ENCODE assay signal across 7 mouse cellular contexts in genomic region chr14:40956252-40957146, GRCm38 (mm10). TPM values are rescaled to one million over a fixed set of nuclear protein-coding genes. Genes with fewer than 3 reads are reported as not detected.
DNase-seq lines count a peak whose midpoint lies in the region; ATAC-seq and TF ChIP-seq lines count a peak whose summit lies in the region.

No protein-coding gene starts in this region.

- 17% methylated on average over 13 of the region's 13 CpGs for WGBS in bone marrow, adult 2 months
- 17% methylated on average over 13 of the region's 13 CpGs for WGBS in forebrain, embryonic 12.5 days
- 21% methylated on average over 13 of the region's 13 CpGs for WGBS in hindbrain, embryonic 11.5 days

- no peaks in the 10 kb centered on the region for H3K36me3 ChIP-seq in forebrain, embryonic 12.5 days (replicated peaks)
- no peaks in the 10 kb centered on the region for H3K36me3 ChIP-seq in hindbrain, embryonic 11.5 days (ENCODE audit: control insufficient read depth, insufficient read depth, low read length)
- H3K36me3 ChIP-seq in megakaryocyte, embryonic 14.5 days (replicated peaks; ENCODE audit: low read length), result peaks cover 55% of the 10 kb centered on the region
- no peaks in the 10 kb centered on the region for H3K36me3 ChIP-seq in splenic B cell, adult 2 months (ENCODE audit: control insufficient read depth, insufficient read depth, low read length, poor library complexity, severe bottlenecking)

- H3K27me3 ChIP-seq in forebrain, embryonic 12.5 days, result no peaks in the 10 kb centered on the region
- H3K27me3 ChIP-seq in hindbrain, embryonic 11.5 days (ENCODE audit: control insufficient read depth, insufficient read depth, low read length), result no peaks in the 10 kb centered on the region
- H3K27me3 ChIP-seq in megakaryocyte, embryonic 14.5 days (replicated peaks), result no peaks in the 10 kb centered on the region
- no peaks in the 10 kb centered on the region for H3K27me3 ChIP-seq in splenic B cell, adult 2 months (ENCODE audit: control insufficient read depth, insufficient read depth, low read length, poor library complexity, severe bottlenecking)

- peak overlapping the region; percentile 77 for H3K27ac ChIP-seq in bone marrow, adult 2 months (ENCODE audit: control insufficient read depth, insufficient read depth, low read depth, low read length, poor library complexity)
- H3K27ac ChIP-seq in forebrain, embryonic 12.5 days, result peak overlapping the region; percentile 99
- peak overlapping the region; percentile 99 for H3K27ac ChIP-seq in hindbrain, embryonic 11.5 days (ENCODE audit: low read depth, low read length)

- H3K4me1 ChIP-seq in bone marrow, adult 2 months (ENCODE audit: control insufficient read depth, insufficient read depth, low read length), result peaks cover 34% of the 10 kb centered on the region
- H3K4me1 ChIP-seq in forebrain, embryonic 12.5 days, result peaks cover 86% of the 10 kb centered on the region
- H3K4me1 ChIP-seq in hindbrain, embryonic 11.5 days (replicated peaks; ENCODE audit: control insufficient read depth, insufficient read depth, low read length), result peaks cover 42% of the 10 kb centered on the region
- H3K4me1 ChIP-seq in megakaryocyte, embryonic 14.5 days, result peaks cover 93% of the 10 kb centered on the region

- ATAC-seq in forebrain, embryonic 12.5 days (ENCODE audit: low FRiP score), result peak; percentile 88
- ATAC-seq in hindbrain, embryonic 11.5 days (ENCODE audit: low FRiP score), result peak; percentile 93

- peak; percentile 42; the same call in 1 of the 2 replicates for TF ChIP-seq CTCF in bone marrow, adult 2 months (IDR thresholded peaks at IDR 0.05; ENCODE audit: control insufficient read depth, insufficient read depth, low read length)

- no peaks in the 10 kb centered on the region for H3K9me3 ChIP-seq in forebrain, embryonic 12.5 days
- no peaks in the 10 kb centered on the region for H3K9me3 ChIP-seq in hindbrain, embryonic 11.5 days (ENCODE audit: control insufficient read depth, low read length)
- no peaks in the 10 kb centered on the region for H3K9me3 ChIP-seq in megakaryocyte, embryonic 14.5 days

- peak overlapping the region; percentile 48 for H3K4me2 ChIP-seq in forebrain, embryonic 12.5 days
- peak overlapping the region; percentile 31 for H3K4me2 ChIP-seq in hindbrain, embryonic 11.5 days (replicated peaks; ENCODE audit: low read depth, low read length)

- H3K9ac ChIP-seq in forebrain, embryonic 12.5 days, result peak overlapping the region; percentile 51
- peak overlapping the region; percentile 69 for H3K9ac ChIP-seq in hindbrain, embryonic 11.5 days (ENCODE audit: low read depth, low read length)

- peak; percentile 95 for DNase-seq in ES-CJ7 (ENCODE audit: low read depth, low spot score)
- peak; percentile 90 for DNase-seq in hindbrain, embryonic 11.5 days (ENCODE audit: low spot score)
- peak; percentile 83 to 84 for DNase-seq in left cerebral cortex, adult 9 months (ENCODE audit: low spot score in 2 of 2)
- peak; percentile 76 for DNase-seq in splenic B cell, adult 2 months (ENCODE audit: low read depth, low spot score)

- no peak for TF ChIP-seq POLR2A in bone marrow, adult 2 months (IDR thresholded peaks at IDR 0.05; ENCODE audit: borderline replicate concordance, control insufficient read depth, low read depth, low read length)

- no peak overlapping the region for H3K4me3 ChIP-seq in bone marrow, adult 2 months (replicated peaks; ENCODE audit: control insufficient read depth, low read depth, low read length)
- H3K4me3 ChIP-seq in forebrain, embryonic 12.5 days (replicated peaks), result peak overlapping the region; percentile 2; the same call in 1 of the 2 replicates
- 0 out of 2 replicates have a peak overlapping the region, but pooled peaks have one; percentile 8 for H3K4me3 ChIP-seq in hindbrain, embryonic 11.5 days (ENCODE audit: low read depth, low read length)
- peak overlapping the region; percentile 91 for H3K4me3 ChIP-seq in megakaryocyte, embryonic 14.5 days (replicated peaks)

RNA-seq across cellular contexts. Expression of gene Tspan14, which starts 10.1 kb away (rescaled TPM):
- polyA plus RNA-seq in bone marrow, adult 2 months (2011; ENCODE audit: insufficient read depth, insufficient read length, low replicate concordance, missing spikeins), result 23.3 and 41.2 TPM in 2 replicates
- polyA plus RNA-seq in forebrain, embryonic 12.5 days (2016; fragmentation: Nextera tagmentation; extraction: Ambion mirVana), result 82.6 and 90.6 TPM in 2 replicates
- 96.5 and 105 TPM in 2 replicates for polyA plus RNA-seq in hindbrain, embryonic 11.5 days (2014; fragmentation: Nextera tagmentation; extraction: Ambion mirVana)
- polyA plus RNA-seq in megakaryocyte, embryonic 14.5 days (2012; ENCODE audit: insufficient read depth, low replicate concordance), result 20.9 and 22.8 TPM in 2 replicates

RNA-seq across cellular contexts. Expression of gene Fam213a, which starts 57.1 kb away (rescaled TPM):
- polyA plus RNA-seq in bone marrow, adult 2 months (2011; ENCODE audit: insufficient read depth, insufficient read length, low replicate concordance, missing spikeins), result 114 and 196 TPM in 2 replicates
- polyA plus RNA-seq in forebrain, embryonic 12.5 days (2016; fragmentation: Nextera tagmentation; extraction: Ambion mirVana), result 50.5 and 54.0 TPM in 2 replicates
- polyA plus RNA-seq in hindbrain, embryonic 11.5 days (2014; fragmentation: Nextera tagmentation; extraction: Ambion mirVana), result 54.9 and 65.8 TPM in 2 replicates
- 4.5 and 11.6 TPM in 2 replicates for polyA plus RNA-seq in megakaryocyte, embryonic 14.5 days (2012; ENCODE audit: insufficient read depth, low replicate concordance)
